Mouse (Mus musculus): Measurements from ENCODE around the gene Fcor.

- TF ChIP-seq CTCF (IDR thresholded peaks at IDR 0.05; ENCODE audit: control insufficient read depth, insufficient read depth, insufficient read length): no peak
- no peak for TF ChIP-seq CEBPB (IDR thresholded peaks at IDR 0.05; ENCODE audit: low read depth)
- TF ChIP-seq MYOD1 (IDR thresholded peaks at IDR 0.05; ENCODE audit: control insufficient read depth, insufficient read length, low read depth): no peak
- TF ChIP-seq MAX (IDR thresholded peaks at IDR 0.05): no peak
These were observed 17.2 kb downstream of the Fcor start for GRCm38 (mm10) chr8:3654726-3655508.
